Mouse (Mus musculus) heart, embryonic 16.5 days (tissue): ENCODE results near the gene Nudt14. TPM values are rescaled to one million over a fixed set of nuclear protein-coding genes. Genes with fewer than 3 reads are reported as not detected.

Experiments
- ATAC-seq: fragments of 200-750 bp; cut with Nextera tagmentation; replicated peaks from 2 replicates; pipeline ENCODE4 v1.8.0; 2017; ENCODE audit warnings: moderate number of reproducible peaks; ENCODE audit not compliant: insufficient read depth, low FRiP score; ENCODE audit errors: extremely low read depth
- H3K27ac ChIP-seq: fragments of 300-500 bp; sonication (generic); 2 replicates; pipeline ENCODE4 v1.5.1; 2014; ENCODE audit warnings: mild to moderate bottlenecking, low read length, control low read depth, moderate library complexity
- H3K27me3 ChIP-seq: fragments of 300-500 bp; sonication (generic); 2 replicates; pipeline ENCODE4 v1.6.1; 2014; ENCODE audit warnings: low read length, mixed read lengths; ENCODE audit not compliant: control insufficient read depth, insufficient read depth
- H3K36me3 ChIP-seq: fragments of 300-500 bp; sonication (generic); 2 replicates; pipeline ENCODE4 v1.6.1; 2014; ENCODE audit not compliant: control insufficient read depth, insufficient read depth
- H3K4me1 ChIP-seq: fragments of 300-500 bp; sonication (generic); 2 replicates; pipeline ENCODE4 v1.6.1; 2014; ENCODE audit warnings: low read length, mixed read lengths; ENCODE audit not compliant: control insufficient read depth, insufficient read depth
- H3K4me2 ChIP-seq: fragments of 300-500 bp; sonication (generic); 2 replicates; pipeline ENCODE4 v1.6.1; 2014; ENCODE audit warnings: low read depth, mild to moderate bottlenecking, control low read depth, low read length
- H3K4me3 ChIP-seq: fragments of 300-500 bp; sonication (generic); 2 replicates; pipeline ENCODE4 v1.5.1; 2014; ENCODE audit warnings: mild to moderate bottlenecking, control low read depth, low read length
- H3K9ac ChIP-seq: fragments of 300-500 bp; sonication (generic); 2 replicates; pipeline ENCODE4 v1.6.1; 2014; ENCODE audit warnings: low read length, control low read depth
- H3K9me3 ChIP-seq: fragments of 300-500 bp; sonication (generic); replicated peaks from 2 replicates; pipeline ENCODE4 v1.6.1; 2016; ENCODE audit warnings: low read length; ENCODE audit not compliant: control insufficient read depth
- WGBS: fragments of 180-500 bp; shearing (Covaris S2); extraction: QIAGEN DNeasy Blood & Tissue Kit; methylation state at CpG from one replicate; pipeline ENCODE4 v1.1.7; 2014; 5-methylcytosine and 5-hydroxymethylcytosine counted together
- polyA plus RNA-seq: library from polyadenylated mRNA; unstranded; fragments of >200 nt; fragmentation: Nextera tagmentation; extraction: Ambion mirVana; gene quantifications from 2 replicates; pipeline ENCODE4 v1.2.1, GENCODE M21; 2015

Nudt14 gene
- polyA plus RNA-seq, 1 experiment from 2014 or later = 36.0 TPM

DNA sequence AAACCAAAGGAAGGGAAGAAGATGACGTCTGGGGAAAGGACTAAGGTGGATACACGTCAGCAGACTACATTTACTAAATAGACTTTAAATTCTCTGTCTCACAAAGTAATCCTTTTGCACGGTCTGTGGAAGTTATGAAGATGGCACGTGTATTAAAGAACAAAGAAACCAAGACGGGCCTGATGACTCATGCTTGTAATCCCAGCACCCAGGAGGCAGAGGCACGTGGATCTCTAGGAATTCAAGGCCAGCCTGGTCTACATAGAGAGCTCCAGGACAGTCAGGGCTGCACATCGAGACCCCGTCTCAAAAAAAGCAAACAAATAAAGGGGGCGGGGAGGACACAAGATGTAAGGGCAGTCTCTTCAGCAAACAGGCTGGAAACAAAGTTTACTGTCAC is 32.8 kb upstream of the Nudt14 start:
- no peak overlapping the region for H3K27ac ChIP-seq
- H3K9me3 ChIP-seq = no peaks in the 10 kb centered on the region
- H3K9ac ChIP-seq = no peak overlapping the region
- peaks cover 39% of the 10 kb centered on the region for H3K36me3 ChIP-seq
- no peak overlapping the region for H3K4me2 ChIP-seq
- peaks cover 17% of the 10 kb centered on the region for H3K4me1 ChIP-seq
- ATAC-seq = no peak
- WGBS = 84% methylated on average over 9 of the region's 9 CpGs
- no peak overlapping the region for H3K4me3 ChIP-seq
- no peaks in the 10 kb centered on the region for H3K27me3 ChIP-seq

DNA sequence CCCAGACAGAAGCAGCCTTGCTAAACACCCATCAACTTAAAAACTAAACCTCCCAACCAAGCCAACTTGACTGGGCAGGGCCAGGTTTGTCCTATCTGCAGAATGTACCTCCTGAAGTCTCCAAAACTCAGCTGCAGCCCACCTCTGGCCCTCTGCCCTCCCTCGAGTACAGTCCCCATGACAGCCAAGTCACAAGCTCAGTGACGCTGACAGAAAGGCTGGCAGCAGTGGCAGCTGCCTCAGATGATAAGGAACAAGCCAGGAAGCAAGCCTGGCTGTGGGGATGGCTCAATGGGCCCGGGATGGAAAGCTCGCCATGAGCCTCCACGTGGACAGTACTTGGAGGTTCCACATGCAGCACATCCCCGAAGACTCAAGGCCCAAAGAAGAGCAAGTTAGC is 27.7 kb upstream of the Nudt14 start:
- H3K27ac ChIP-seq = no peak overlapping the region
- H3K4me3 ChIP-seq = no peak overlapping the region
- 59% methylated on average over 6 of the region's 6 CpGs for WGBS
- H3K36me3 ChIP-seq = peaks cover 59% of the 10 kb centered on the region
- no peaks in the 10 kb centered on the region for H3K9me3 ChIP-seq
- no peaks in the 10 kb centered on the region for H3K4me1 ChIP-seq
- H3K4me2 ChIP-seq = no peak overlapping the region
- no peaks in the 10 kb centered on the region for H3K27me3 ChIP-seq
- no peak overlapping the region for H3K9ac ChIP-seq
- ATAC-seq = peak; percentile 53; the same call in 1 of the 2 replicates

DNA sequence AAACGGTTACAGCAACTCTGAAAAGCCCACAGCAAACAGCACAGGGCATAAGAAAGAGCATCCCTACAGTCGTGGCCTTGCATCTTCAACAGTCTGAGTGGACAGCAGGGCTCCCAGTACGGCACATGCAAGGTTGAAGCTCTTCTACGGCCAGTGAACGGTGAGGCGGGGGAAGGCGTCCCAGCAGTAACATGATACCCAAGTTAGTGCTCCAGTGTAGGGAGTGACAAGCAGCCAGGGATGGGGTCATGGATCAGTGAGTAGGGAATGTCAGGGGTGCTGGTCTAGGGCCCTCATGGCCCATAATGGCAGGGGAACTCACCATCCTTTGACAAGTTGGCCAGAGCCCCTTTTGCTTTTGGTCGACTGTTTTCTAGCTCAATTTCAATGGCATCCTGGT is 27.0 kb upstream of the Nudt14 start:
- no peak overlapping the region for H3K27ac ChIP-seq
- no peak overlapping the region for H3K4me3 ChIP-seq
- no peak overlapping the region for H3K4me2 ChIP-seq
- H3K9me3 ChIP-seq = no peaks in the 10 kb centered on the region
- no peak for ATAC-seq
- 72% methylated on average over 8 of the region's 8 CpGs for WGBS
- peaks cover 66% of the 10 kb centered on the region for H3K36me3 ChIP-seq
- H3K9ac ChIP-seq = no peak overlapping the region
- no peaks in the 10 kb centered on the region for H3K27me3 ChIP-seq
- no peaks in the 10 kb centered on the region for H3K4me1 ChIP-seq

DNA sequence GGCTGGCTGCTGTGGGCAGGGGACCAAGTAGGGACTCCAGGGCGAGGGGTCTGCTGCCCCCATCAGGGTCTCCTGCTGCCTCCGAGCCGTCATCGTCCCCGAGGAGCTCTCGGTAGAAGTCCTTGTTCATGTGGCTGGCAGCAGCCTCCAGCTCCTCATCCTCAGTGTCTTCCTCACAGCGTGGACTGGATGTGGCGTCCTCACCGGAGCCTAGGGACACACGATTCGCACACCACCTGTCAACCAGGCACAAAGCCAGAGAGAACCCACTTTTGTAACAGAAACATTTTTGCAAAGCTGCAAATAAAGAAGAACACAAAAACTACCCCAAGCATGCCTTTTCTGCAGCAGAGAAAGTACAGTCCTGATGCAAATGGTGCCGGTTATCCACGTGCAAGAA is 23.9 kb upstream of the Nudt14 start:
- 90% methylated on average over 13 of the region's 13 CpGs for WGBS
- Histone ChIP-seq H3K9me3 (no peaks in the 10 kb centered on the region), H3K9ac (no peak overlapping the region), H3K4me2 (no peak overlapping the region), H3K27ac (no peak overlapping the region), H3K36me3 (peaks cover 70% of the 10 kb centered on the region), H3K4me1 (peaks cover 14% of the 10 kb centered on the region), H3K4me3 (no peak overlapping the region), H3K27me3 (no peaks in the 10 kb centered on the region)
- no peak for ATAC-seq

DNA sequence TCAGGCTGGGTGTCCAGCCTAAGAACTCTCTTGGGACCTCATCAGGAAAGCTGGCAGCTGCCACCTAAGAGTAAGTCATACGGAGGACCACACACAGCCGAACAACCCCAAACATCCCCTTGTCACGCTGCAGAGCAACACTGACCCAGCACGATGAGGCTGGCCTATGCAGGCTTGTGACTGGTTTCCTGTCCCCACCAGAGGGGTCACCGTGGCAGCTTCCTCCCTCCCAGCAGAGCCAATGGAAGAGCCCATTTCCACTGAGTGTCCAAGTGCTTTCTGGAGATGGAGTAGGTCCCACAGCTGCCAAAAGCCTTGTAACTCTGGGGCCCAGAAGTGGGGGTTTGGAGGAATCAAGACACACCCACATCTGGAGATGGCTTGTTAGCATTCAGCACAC is 19.9 kb upstream of the Nudt14 start:
- Histone ChIP-seq H3K27me3 (no peaks in the 10 kb centered on the region), H3K4me1 (peaks cover 24% of the 10 kb centered on the region)
- no peak for ATAC-seq

DNA sequence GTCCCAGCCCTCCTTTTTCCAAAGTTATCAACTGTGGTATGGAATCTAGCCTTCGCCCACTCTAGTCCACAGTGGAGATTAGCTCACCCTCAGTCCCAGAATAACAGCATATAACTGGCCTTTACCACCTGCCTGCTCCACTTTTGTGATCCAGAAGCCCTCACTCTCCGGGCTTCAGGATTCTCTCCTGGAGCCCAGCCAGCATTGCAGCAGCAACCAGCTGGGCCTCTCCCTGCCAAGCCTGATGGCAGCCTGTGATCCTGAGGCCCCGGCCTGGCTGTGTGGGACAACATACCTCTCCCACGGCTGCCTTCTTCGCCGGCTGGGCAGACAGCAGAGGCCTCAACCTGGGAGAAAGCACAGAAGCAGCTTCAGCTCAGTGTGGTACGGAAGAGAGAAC is 19.5 kb upstream of the Nudt14 start:
- peak overlapping the region; percentile 89 for H3K27ac ChIP-seq
- 51% methylated on average over 7 of the region's 7 CpGs for WGBS
- 0 out of 2 replicates have a peak overlapping the region, but pooled peaks have one; percentile 7 for H3K4me2 ChIP-seq
- no peak overlapping the region for H3K4me3 ChIP-seq
- H3K9ac ChIP-seq = peak overlapping the region; percentile 62
- peaks cover 24% of the 10 kb centered on the region for H3K4me1 ChIP-seq
- H3K9me3 ChIP-seq = no peaks in the 10 kb centered on the region
- H3K36me3 ChIP-seq = peaks cover 48% of the 10 kb centered on the region
- ATAC-seq = peak; percentile 73
- H3K27me3 ChIP-seq = no peaks in the 10 kb centered on the region

More for the DNA sequence above, 19.9 kb upstream of the Nudt14 start:
- Histone ChIP-seq H3K27ac (peak overlapping the region; percentile 89), H3K36me3 (peaks cover 50% of the 10 kb centered on the region), H3K4me2 (0 out of 2 replicates have a peak overlapping the region, but pooled peaks have one; percentile 7), H3K9ac (peak overlapping the region; percentile 62), H3K9me3 (no peaks in the 10 kb centered on the region), H3K4me3 (no peak overlapping the region)
- WGBS = 66% methylated on average over 5 of the region's 5 CpGs

DNA sequence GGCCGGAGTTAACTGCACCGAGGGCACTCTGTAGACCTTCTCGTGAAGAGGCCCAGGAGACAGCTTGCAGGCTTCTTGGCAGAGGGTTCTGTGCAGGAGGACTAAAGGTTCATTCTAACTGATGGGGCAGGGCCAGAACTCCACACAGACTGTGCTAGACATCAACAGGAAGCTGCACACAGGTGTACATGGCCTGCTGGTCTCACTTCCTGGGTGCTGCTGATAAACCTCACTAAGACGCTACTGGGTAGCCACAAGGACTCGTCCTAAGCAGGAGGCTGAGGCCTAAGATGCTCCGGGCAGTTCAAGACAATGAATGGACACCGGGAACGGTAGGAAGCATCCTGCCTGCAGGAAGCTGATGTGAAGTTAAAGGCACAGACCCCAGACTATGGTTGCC is 17.5 kb upstream of the Nudt14 start:
- Histone ChIP-seq H3K36me3 (peaks cover 34% of the 10 kb centered on the region), H3K27me3 (no peaks in the 10 kb centered on the region), H3K27ac (no peak overlapping the region), H3K4me1 (peaks cover 24% of the 10 kb centered on the region), H3K4me3 (no peak overlapping the region), H3K9me3 (no peaks in the 10 kb centered on the region), H3K9ac (no peak overlapping the region), H3K4me2 (no peak overlapping the region)
- no peak for ATAC-seq
- 76% methylated on average over 8 of the region's 8 CpGs for WGBS

DNA sequence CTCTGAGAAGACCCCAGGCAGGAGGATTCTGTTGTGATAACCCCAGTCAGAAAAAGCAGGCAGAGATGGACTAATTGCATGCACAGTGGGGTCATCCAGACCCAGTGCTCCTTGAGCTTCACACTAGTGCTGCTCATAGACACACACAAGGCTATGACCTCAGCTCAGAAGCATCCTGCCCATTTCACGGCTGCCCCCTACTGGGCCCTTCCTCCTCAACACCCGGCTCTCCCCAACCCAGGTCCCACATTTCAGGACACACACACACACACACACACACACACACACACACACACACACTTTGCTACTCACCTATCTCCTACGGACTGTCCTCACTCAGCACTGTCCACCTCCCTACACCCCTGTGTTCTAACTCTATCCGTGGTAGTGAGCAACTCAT is 16.4 kb upstream of the Nudt14 start:
- H3K36me3 ChIP-seq = peaks cover 24% of the 10 kb centered on the region

DNA sequence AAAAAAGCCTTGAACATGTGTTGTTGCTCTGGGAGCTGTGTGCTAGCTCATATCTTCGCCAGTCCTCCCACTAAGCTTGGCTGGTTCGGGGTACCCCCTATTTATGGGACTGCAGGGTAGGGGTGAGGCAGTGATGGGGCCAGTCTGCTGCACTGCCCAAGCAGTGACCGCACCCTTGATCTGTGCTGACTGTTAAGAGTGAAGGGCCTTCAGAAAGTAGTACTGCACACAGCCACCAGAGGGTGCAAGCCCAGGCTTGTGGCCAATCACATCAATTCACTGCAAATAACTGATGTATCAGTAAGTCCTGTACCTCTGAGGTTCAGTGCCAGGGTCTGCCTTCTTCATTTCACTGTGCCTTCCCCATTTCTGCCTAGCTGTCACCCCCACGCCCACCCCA is 13.9 kb upstream of the Nudt14 start:
- 39% methylated on average over 4 of the region's 4 CpGs for WGBS
- Histone ChIP-seq H3K4me2 (no peak overlapping the region), H3K9ac (no peak overlapping the region), H3K36me3 (peaks cover 7% of the 10 kb centered on the region), H3K4me3 (no peak overlapping the region), H3K9me3 (no peaks in the 10 kb centered on the region), H3K4me1 (peaks cover 37% of the 10 kb centered on the region), H3K27ac (no peak overlapping the region), H3K27me3 (no peaks in the 10 kb centered on the region)
- no peak for ATAC-seq

More for the DNA sequence above, 16.4 kb upstream of the Nudt14 start:
- Histone ChIP-seq H3K9me3 (no peaks in the 10 kb centered on the region), H3K4me3 (no peak overlapping the region), H3K9ac (no peak overlapping the region; the same call in 1 of the 2 replicates), H3K4me1 (peaks cover 28% of the 10 kb centered on the region), H3K4me2 (no peak overlapping the region), H3K27me3 (no peaks in the 10 kb centered on the region), H3K27ac (no peak overlapping the region; the same call in 1 of the 2 replicates)
- peak; percentile 50 for ATAC-seq
- WGBS = 15% methylated on average over 4 of the region's 4 CpGs
